Mouse (Mus musculus) c-Kit-positive CD71-positive TER-119-negative erythroid progenitor cells, embryonic 14.5 days (primary cell): ENCODE results near the gene Tiam1.
A peak's percentile ranks its signal among the peaks of the same experiment; 100 is the strongest.

Experiments used
- DNase-seq: peaks from one replicate; pipeline ENCODE4 v3.0.0-alpha.2; 2013; ENCODE audit warnings: low read depth

The Tiam1 gene

GRCm38 (mm10) chr16:89882477-89883234 is 260.9 kb downstream of the Tiam1 start:
- no peak for DNase-seq

GRCm38 (mm10) chr16:89877206-89877605 is 266.4 kb downstream of the Tiam1 start:
- DNase-seq: no peak

GRCm38 (mm10) chr16:89876079-89876478 is 267.5 kb downstream of the Tiam1 start:
- no peak for DNase-seq

GRCm38 (mm10) chr16:89874012-89874704 is 269.4 kb downstream of the Tiam1 start:
- no peak for DNase-seq

GRCm38 (mm10) chr16:89872011-89872942 is 271.3 kb downstream of the Tiam1 start:
- DNase-seq: peak; percentile 23

GRCm38 (mm10) chr16:89871382-89871781 is 272.2 kb downstream of the Tiam1 start:
- peak; percentile 14 for DNase-seq

GRCm38 (mm10) chr16:89870059-89870458 is 273.5 kb downstream of the Tiam1 start:
- no peak for DNase-seq

GRCm38 (mm10) chr16:89868502-89868901 is 275.1 kb downstream of the Tiam1 start:
- no peak for DNase-seq

- DNase-seq: no peak
These were observed 276.2 kb downstream of the Tiam1 start for GRCm38 (mm10) chr16:89867212-89867829.

GRCm38 (mm10) chr16:89865136-89865535 is 278.4 kb downstream of the Tiam1 start:
- no peak for DNase-seq

- no peak for DNase-seq
These were observed 278.9 kb downstream of the Tiam1 start for GRCm38 (mm10) chr16:89864710-89865109.

GRCm38 (mm10) chr16:89863264-89863663 is 280.3 kb downstream of the Tiam1 start:
- DNase-seq: no peak

- no peak for DNase-seq
These were observed 282.0 kb downstream of the Tiam1 start for GRCm38 (mm10) chr16:89861531-89861930.

GRCm38 (mm10) chr16:89860708-89861107 is 282.9 kb downstream of the Tiam1 start:
- DNase-seq: no peak

GRCm38 (mm10) chr16:89857666-89858065 is 285.9 kb downstream of the Tiam1 start:
- no peak for DNase-seq

- DNase-seq: no peak
These were observed 288.8 kb downstream of the Tiam1 start for GRCm38 (mm10) chr16:89854731-89855130.

GRCm38 (mm10) chr16:89851333-89851732 is 292.2 kb downstream of the Tiam1 start:
- DNase-seq: no peak

- no peak for DNase-seq
These were observed 294.6 kb downstream of the Tiam1 start for GRCm38 (mm10) chr16:89848651-89849597.

- no peak for DNase-seq
These were observed 295.4 kb downstream of the Tiam1 start for GRCm38 (mm10) chr16:89848179-89848578.

GRCm38 (mm10) chr16:89845461-89845860 is 298.1 kb downstream of the Tiam1 start:
- DNase-seq: no peak

GRCm38 (mm10) chr16:89844580-89844979 is 299.0 kb downstream of the Tiam1 start:
- DNase-seq: no peak
